Mouse (Mus musculus) embryonic stem cell, embryonic (primary cell): ENCODE results near the gene Zfp74.

Experiments used
- CTCF ChIA-PET, 4 experiments: fragments of 300-600 bp in 2 of 4; fragments of 350-600 bp in 2 of 4; sonication (Branson Sonifier 250); formaldehyde crosslinking; loops; one replicate each; lab custom pipeline; 2022; ENCODE audit warnings: inconsistent platforms in 2 of 4; lab: Charles Lee
- POLR2A ChIA-PET, 4 experiments: fragments of 300-600 bp in 2 of 4; fragments of 350-600 bp in 2 of 4; sonication (Branson Sonifier 250); formaldehyde crosslinking; loops; one replicate each; lab custom pipeline; 2022; ENCODE audit warnings: antibody characterized with exemption in 4 of 4, inconsistent platforms in 1 of 4; lab: Charles Lee

Gene Zfp74

GRCm38 (mm10) chr7:29917371-29918061 is 36.4 kb downstream of the Zfp74 start:
- CTCF ChIA-PET, result interaction anchor here in 3 of 4 experiments (0.6 to 1.1 kb wide), 3 partner anchors 9 to 14 kb away, joined by 3 to 4 read pairs (median 3); partner anchors contain the start of gene Zfp383 (in 1 of the 3)
- POLR2A ChIA-PET, result interaction anchor here (0.7 to 9.4 kb wide), 22 partner anchors 9 to 237 kb away, joined by 3 to 76 read pairs (median 4); partner anchors contain the start of genes Zfp27 (in 3 of the 4) and Zfp383 (in 2 of the 4)

- ChIA-PET POLR2A (interaction anchor here in 3 of 4 experiments (0.6 to 3.2 kb wide), 18 partner anchors 8 to 1717 kb away, joined by 3 to 13 read pairs (median 4); partner anchors contain the start of gene Zfp420 (in 1 of the 3)), CTCF (interaction anchor here in 1 of 4 experiments (0.7 to 1.0 kb wide), 2 partner anchors 32 to 72 kb away, joined by 3 read pairs; partner anchors contain the start of gene Zfp568)
Measured at GRCm38 (mm10) chr7:29912172-29912571, 41.7 kb downstream of the Zfp74 start.

GRCm38 (mm10) chr7:29910252-29910651 is 43.6 kb downstream of the Zfp74 start:
- ChIA-PET CTCF (interaction anchor here in 1 of 4 experiments (0.6 kb wide), 1 partner anchor 662 kb away, joined by 3 read pairs; no protein-coding TSS in a partner anchor), POLR2A (interaction anchor here in 3 of 4 experiments (0.5 to 5.8 kb wide), 17 partner anchors 8 to 83 kb away, joined by 3 to 76 read pairs (median 3); partner anchors contain the start of gene Zfp568 (in 2 of the 3))

- CTCF ChIA-PET, result interaction anchor here (0.6 to 1.4 kb wide), 4 partner anchors 10 to 177 kb away, joined by 3 to 4 read pairs (median 4); no protein-coding TSS in a partner anchor
- POLR2A ChIA-PET, result interaction anchor here (0.7 to 5.8 kb wide), 36 partner anchors 8 to 372 kb away, joined by 3 to 76 read pairs (median 4); partner anchors contain the start of genes Zfp568 (in 2 of the 4), Thap8 (in 1 of the 4), Wdr62 (in 1 of the 4) and Zfp420 (in 1 of the 4)
Measured at GRCm38 (mm10) chr7:29908130-29908950, 45.5 kb downstream of the Zfp74 start, which contains the start of gene Zfp383. Zfp383 (plus strand) TSS chr7:29908223.

GRCm38 (mm10) chr7:29907206-29907605 is 46.7 kb downstream of the Zfp74 start:
- ChIA-PET POLR2A (interaction anchor here (0.7 to 5.8 kb wide), 19 partner anchors 10 to 669 kb away, joined by 3 to 76 read pairs (median 4); partner anchors contain the start of genes Zfp568 (in 2 of the 4), Gm26920 (in 1 of the 4) and Zfp566 (in 1 of the 4)), CTCF (no interaction called here)

- POLR2A ChIA-PET, result interaction anchor here (0.6 to 5.8 kb wide), 31 partner anchors 8 to 669 kb away, joined by 3 to 76 read pairs (median 4); partner anchors contain the start of genes Zfp568 (in 3 of the 4), Gm26920 (in 1 of the 4), Thap8 (in 1 of the 4) and Zfp566 (in 1 of the 4)
- CTCF ChIA-PET, result interaction anchor here in 2 of 4 experiments (0.7 to 1.0 kb wide), 2 partner anchors 47 to 425 kb away, joined by 3 to 9 read pairs; partner anchors contain the start of gene Zfp420 (in 1 of the 2)
Measured at GRCm38 (mm10) chr7:29906682-29907058, 47.2 kb downstream of the Zfp74 start.

GRCm38 (mm10) chr7:29905966-29906681 is 47.8 kb downstream of the Zfp74 start, which contains the start of gene Zfp27:
Zfp27 (minus strand) TSS chr7:29906572.
- ChIA-PET POLR2A (interaction anchor here (0.6 to 5.8 kb wide), 35 partner anchors 9 to 668 kb away, joined by 3 to 76 read pairs (median 4); partner anchors contain the start of genes Zfp568 (in 3 of the 4), Gm26920 (in 1 of the 4), Ovol3 (in 1 of the 4) and Thap8 (in 1 of the 4)), CTCF (interaction anchor here in 2 of 4 experiments (0.7 to 1.0 kb wide), 3 partner anchors 11 to 425 kb away, joined by 3 to 9 read pairs (median 3); partner anchors contain the start of gene Zfp420 (in 1 of the 2))

GRCm38 (mm10) chr7:29904101-29904500 is 49.8 kb downstream of the Zfp74 start:
- POLR2A ChIA-PET, result interaction anchor here in 3 of 4 experiments (0.9 to 1.6 kb wide), 13 partner anchors 9 to 91 kb away, joined by 3 to 6 read pairs (median 4); partner anchors contain the start of gene Zfp420 (in 1 of the 3)
- CTCF ChIA-PET, result interaction anchor here in 3 of 4 experiments (0.6 to 1.5 kb wide), 3 partner anchors 38 to 55 kb away, joined by 3 to 5 read pairs (median 3); no protein-coding TSS in a partner anchor

GRCm38 (mm10) chr7:29898351-29898750 is 55.5 kb downstream of the Zfp74 start:
- ChIA-PET POLR2A (no interaction called here), CTCF (no interaction called here)

GRCm38 (mm10) chr7:29892756-29893155 is 61.1 kb downstream of the Zfp74 start:
- ChIA-PET POLR2A (interaction anchor here in 3 of 4 experiments (0.6 to 2.9 kb wide), 6 partner anchors 11 to 249 kb away, joined by 3 to 13 read pairs (median 4); partner anchors contain the start of gene Zfp383 (in 1 of the 3)), CTCF (no interaction called here)

GRCm38 (mm10) chr7:29890501-29890900 is 63.4 kb downstream of the Zfp74 start:
- ChIA-PET POLR2A (interaction anchor here in 1 of 4 experiments (1.2 to 2.0 kb wide), 2 partner anchors 10 to 18 kb away, joined by 3 to 6 read pairs; partner anchors contain the start of gene Zfp383), CTCF (no interaction called here)

- ChIA-PET POLR2A (interaction anchor here (0.6 to 2.7 kb wide), 27 partner anchors 8 to 580 kb away, joined by 3 to 13 read pairs (median 3); partner anchors contain the start of genes Zfp383 (in 2 of the 4), Zfp27 (in 1 of the 4), Zfp568 (in 1 of the 4) and Zfp790 (in 1 of the 4)), CTCF (interaction anchor here in 2 of 4 experiments (0.6 kb wide), 3 partner anchors 16 to 578 kb away, joined by 3 read pairs; no protein-coding TSS in a partner anchor)
Measured at GRCm38 (mm10) chr7:29880916-29881315, 73.0 kb downstream of the Zfp74 start.
